Mouse (Mus musculus): ENCODE results near the gene Sell.

GRCm38 (mm10) chr1:164074606-164075140 lies 12.9 kb downstream of the Sell start:
- TF ChIP-seq CTCF (conservative IDR thresholded peaks at IDR 0.05; ENCODE audit: insufficient read depth, insufficient read length, low read depth, low read length): no peak
- no peak for TF ChIP-seq POLR2A (IDR thresholded peaks at IDR 0.05; ENCODE audit: low read depth, low read length)

Data from kidney, adult 2 months (tissue).